Mouse (Mus musculus): ENCODE data around the gene Asb15.

Gene Asb15

GRCm38 (mm10) chr6:24607531-24607930 is 79.6 kb downstream of the Asb15 start:
- DNase-seq (ENCODE audit: low read depth, low spot score) = no peak

GRCm38 (mm10) chr6:24608129-24608528 is 80.2 kb downstream of the Asb15 start:
- no peak for DNase-seq (ENCODE audit: low read depth, low spot score)

GRCm38 (mm10) chr6:24608682-24609081 is 80.7 kb downstream of the Asb15 start:
- no peak for DNase-seq (ENCODE audit: low read depth, low spot score)

GRCm38 (mm10) chr6:24609531-24609930 is 81.6 kb downstream of the Asb15 start:
- no peak for DNase-seq (ENCODE audit: low read depth, low spot score)

- DNase-seq (ENCODE audit: low read depth, low spot score) = no peak
Observed at GRCm38 (mm10) chr6:24610358-24610757, 82.4 kb downstream of the Asb15 start.

- no peak for DNase-seq (ENCODE audit: low read depth, low spot score)
Observed at GRCm38 (mm10) chr6:24612074-24612755, 84.3 kb downstream of the Asb15 start.

- DNase-seq (ENCODE audit: low read depth, low spot score) = no peak
Observed at GRCm38 (mm10) chr6:24613346-24613745, 85.4 kb downstream of the Asb15 start.

- DNase-seq (ENCODE audit: low read depth, low spot score) = peak; percentile 51
Observed at GRCm38 (mm10) chr6:24613918-24614317, 86.0 kb downstream of the Asb15 start.

GRCm38 (mm10) chr6:24616746-24617145 is 88.8 kb downstream of the Asb15 start:
- peak; percentile 21 for DNase-seq (ENCODE audit: low read depth, low spot score)

GRCm38 (mm10) chr6:24619285-24620045 is 91.5 kb downstream of the Asb15 start:
- DNase-seq (ENCODE audit: low read depth, low spot score) = no peak

GRCm38 (mm10) chr6:24620936-24621335 is 93.0 kb downstream of the Asb15 start:
- DNase-seq (ENCODE audit: low read depth, low spot score) = no peak

GRCm38 (mm10) chr6:24622098-24622497 is 94.2 kb downstream of the Asb15 start:
- no peak for DNase-seq (ENCODE audit: low read depth, low spot score)
